Mouse (Mus musculus) liver, adult 2 months (tissue): Measurements from ENCODE around the gene Pcnx3. TPM values are rescaled to one million over a fixed set of nuclear protein-coding genes. Genes with fewer than 3 reads are reported as not detected.

Source experiments
- DNase-seq: peaks from one replicate; pipeline ENCODE4 v3.0.0-alpha.2; 2011; ENCODE audit warnings: low read depth, low spot score; ENCODE audit errors: extremely low read depth
- H3K27ac ChIP-seq: fragments of 200-500 bp; replicated peaks from 2 replicates; pipeline ENCODE4 v1.5.1; 2012; ENCODE audit warnings: low read depth, mild to moderate bottlenecking, control low read depth, inconsistent platforms, low read length; ENCODE audit not compliant: insufficient read depth
- H3K27me3 ChIP-seq: fragments of 200-500 bp; 2 replicates; pipeline ENCODE4 v1.6.1; 2012; ENCODE audit warnings: mild to moderate bottlenecking, moderate library complexity, low read length, inconsistent platforms; ENCODE audit not compliant: control insufficient read depth, insufficient read depth
- H3K36me3 ChIP-seq: fragments of 200-500 bp; 2 replicates; pipeline ENCODE4 v1.6.1; 2012; ENCODE audit warnings: low read length, inconsistent platforms; ENCODE audit not compliant: control insufficient read depth, insufficient read depth
- H3K4me1 ChIP-seq: fragments of 200-500 bp; 2 replicates; pipeline ENCODE4 v1.6.1; 2011; ENCODE audit warnings: low read length; ENCODE audit not compliant: control insufficient read depth, insufficient read depth
- H3K4me3 ChIP-seq: fragments of 200-500 bp; 2 replicates; pipeline ENCODE4 v1.5.1; 2011; ENCODE audit warnings: low read depth, mild to moderate bottlenecking, control low read depth, low read length, moderate library complexity; ENCODE audit not compliant: insufficient read depth
- H3K79me2 ChIP-seq: fragments of 200-500 bp; 2 replicates; pipeline ENCODE4 v1.6.1; 2012; ENCODE audit warnings: inconsistent platforms, mild to moderate bottlenecking, low read length, moderate library complexity; ENCODE audit not compliant: control insufficient read depth, insufficient read depth
- H3K9ac ChIP-seq: fragments of 200-500 bp; 2 replicates; pipeline ENCODE4 v1.6.1; 2012; ENCODE audit warnings: low read depth, mild to moderate bottlenecking, control low read depth, inconsistent platforms, low read length
- CTCF ChIP-seq: fragments of 200-500 bp; IDR thresholded peaks from 2 replicates; pipeline ENCODE4 v1.5.1; 2011; ENCODE audit warnings: low read depth, low read length, control low read depth
- POLR2A ChIP-seq: fragments of 200-500 bp; IDR thresholded peaks from 2 replicates; pipeline ENCODE4 v1.6.1; 2011; ENCODE audit warnings: low read length, control low read depth; ENCODE audit not compliant: insufficient read depth; ENCODE audit errors: extremely low read depth
- WGBS: fragments of 180-500 bp; shearing (Covaris S2); methylation state at CpG from one replicate; pipeline ENCODE4 v1.1.7; 2018; 5-methylcytosine and 5-hydroxymethylcytosine counted together
- polyA plus RNA-seq: library from polyadenylated mRNA; depleted of rRNA; stranded (reverse); fragments of >200 nt; gene quantifications from 2 replicates; pipeline ENCODE4 v1.2.3, GENCODE M21; 2012
- total RNA-seq: library from RNA; depleted of rRNA; stranded (reverse); fragments of >200 nt; gene quantifications from 2 replicates; pipeline ENCODE4 v1.2.3, GENCODE M21; 2014

Pcnx3 gene
- total and polyA plus RNA-seq, 2 experiments, result 7.6 to 63.8 TPM

GRCm38 (mm10) chr19:5647791-5648190 lies 40.9 kb downstream of the Pcnx3 start:
- no peak for DNase-seq
- Histone ChIP-seq H3K4me1 (peaks cover 17% of the 10 kb centered on the region), H3K27ac (no peak overlapping the region), H3K36me3 (peaks cover 26% of the 10 kb centered on the region), H3K9ac (no peak overlapping the region), H3K79me2 (no peaks in the 10 kb centered on the region), H3K27me3 (no peaks in the 10 kb centered on the region), H3K4me3 (no peak overlapping the region)
- 90% methylated on average over 6 of the region's 6 CpGs for WGBS
- no peak for TF ChIP-seq CTCF
- TF ChIP-seq POLR2A, result no peak

DNA sequence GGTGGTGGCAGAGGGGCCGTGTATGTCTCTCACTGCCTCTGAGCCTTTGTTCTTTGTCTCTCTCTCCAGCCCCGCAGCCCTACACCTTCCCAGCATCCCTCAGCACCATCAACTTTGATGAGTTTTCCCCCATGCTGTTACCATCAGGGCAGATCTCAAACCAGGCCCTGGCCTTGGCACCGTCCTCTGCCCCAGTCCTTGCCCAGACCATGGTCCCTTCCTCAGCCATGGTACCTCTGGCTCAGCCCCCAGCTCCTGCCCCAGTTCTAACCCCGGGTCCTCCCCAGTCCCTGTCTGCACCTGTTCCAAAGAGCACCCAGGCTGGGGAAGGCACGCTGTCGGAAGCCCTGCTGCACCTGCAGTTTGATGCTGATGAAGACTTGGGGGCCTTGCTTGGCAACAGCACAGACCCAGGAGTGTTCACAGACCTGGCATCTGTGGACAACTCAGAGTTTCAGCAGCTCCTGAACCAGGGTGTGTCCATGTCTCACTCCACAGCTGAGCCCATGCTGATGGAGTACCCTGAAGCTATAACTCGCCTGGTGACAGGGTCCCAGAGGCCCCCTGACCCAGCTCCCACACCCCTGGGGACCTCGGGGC lies 41.9 kb downstream of the Pcnx3 start:
- Histone ChIP-seq H3K27ac (no peak overlapping the region), H3K4me3 (no peak overlapping the region), H3K9ac (no peak overlapping the region), H3K4me1 (peaks cover 17% of the 10 kb centered on the region), H3K79me2 (no peaks in the 10 kb centered on the region), H3K27me3 (no peaks in the 10 kb centered on the region), H3K36me3 (peaks cover 33% of the 10 kb centered on the region)
- WGBS, result 95% methylated on average over 8 of the region's 8 CpGs
- TF ChIP-seq POLR2A (no peak), CTCF (no peak)
- DNase-seq, result no peak

- H3K9ac ChIP-seq, result no peak overlapping the region
- TF ChIP-seq POLR2A (no peak), CTCF (no peak)
- no peak overlapping the region for H3K4me3 ChIP-seq
- DNase-seq, result no peak
- no peaks in the 10 kb centered on the region for H3K27me3 ChIP-seq
- 97% methylated on average over 9 of the region's 9 CpGs for WGBS
- no peaks in the 10 kb centered on the region for H3K79me2 ChIP-seq
- no peak overlapping the region for H3K27ac ChIP-seq
- H3K36me3 ChIP-seq, result peaks cover 41% of the 10 kb centered on the region
- peaks cover 17% of the 10 kb centered on the region for H3K4me1 ChIP-seq
Observed at GRCm38 (mm10) chr19:5645280-5645679, 43.4 kb downstream of the Pcnx3 start.

- H3K79me2 ChIP-seq, result peaks cover 7% of the 10 kb centered on the region; the same call in 1 of the 2 replicates
- TF ChIP-seq POLR2A (no peak), CTCF (no peak)
- peaks cover 15% of the 10 kb centered on the region for H3K4me1 ChIP-seq
- H3K36me3 ChIP-seq, result peaks cover 56% of the 10 kb centered on the region
- no peak overlapping the region for H3K4me3 ChIP-seq
- H3K9ac ChIP-seq, result no peak overlapping the region
- no peak overlapping the region for H3K27ac ChIP-seq
- 91% methylated on average over 8 of the region's 8 CpGs for WGBS
- no peak for DNase-seq
- H3K27me3 ChIP-seq, result no peaks in the 10 kb centered on the region
Observed at GRCm38 (mm10) chr19:5641641-5642040, 47.1 kb downstream of the Pcnx3 start.

- peaks cover 7% of the 10 kb centered on the region; the same call in 1 of the 2 replicates for H3K79me2 ChIP-seq
- H3K4me1 ChIP-seq, result peaks cover 18% of the 10 kb centered on the region
- TF ChIP-seq POLR2A, result no peak
- peaks cover 55% of the 10 kb centered on the region for H3K36me3 ChIP-seq
- no peak overlapping the region for H3K27ac ChIP-seq
- no peak overlapping the region for H3K4me3 ChIP-seq
- WGBS, result 85% methylated on average over 17 of the region's 17 CpGs
- no peak overlapping the region for H3K9ac ChIP-seq
- DNase-seq, result no peak
- H3K27me3 ChIP-seq, result no peaks in the 10 kb centered on the region
Observed at GRCm38 (mm10) chr19:5641021-5641420, 47.7 kb downstream of the Pcnx3 start.

GRCm38 (mm10) chr19:5640339-5640738 lies 48.4 kb downstream of the Pcnx3 start:
- 80% methylated on average over 9 of the region's 9 CpGs for WGBS
- peaks cover 19% of the 10 kb centered on the region for H3K4me1 ChIP-seq
- H3K27ac ChIP-seq, result no peak overlapping the region
- no peak overlapping the region for H3K9ac ChIP-seq
- H3K27me3 ChIP-seq, result no peaks in the 10 kb centered on the region
- H3K36me3 ChIP-seq, result peaks cover 48% of the 10 kb centered on the region
- TF ChIP-seq CTCF, result no peak
- no peak for TF ChIP-seq POLR2A
- no peak for DNase-seq
- peaks cover 7% of the 10 kb centered on the region; the same call in 1 of the 2 replicates for H3K79me2 ChIP-seq
- H3K4me3 ChIP-seq, result no peak overlapping the region
